ENCODE assay signal across 29 mouse cellular contexts in genomic region chr19:29666164-29666563, GRCm38 (mm10). TPM values are rescaled to one million over a fixed set of nuclear protein-coding genes. Genes with fewer than 3 reads are reported as not detected.
DNase-seq lines count a peak whose midpoint lies in the region; ATAC-seq and TF ChIP-seq lines count a peak whose summit lies in the region.
"Had no signal": no experiment of that assay in that cellular context is flagged by ENCODE, and none has a peak within 500 bp of the region (broad histone marks: within the 10 kb centered on the region; RNA-seq: fewer than 3 reads in every experiment).

No protein-coding gene starts in this region.

- 85% methylated on average over 4 of the region's 4 CpGs for WGBS in kidney, embryonic 16.5 days

- no peak for DNase-seq in kidney, adult 11 months
- peak; percentile 54 for DNase-seq in MEL (ENCODE audit: low read depth, low spot score)
- peak; percentile 55 for DNase-seq in MN1 (ENCODE audit: low spot score)
- DNase-seq in cerebellum, adult 9-10 months = no peak
- no peak for DNase-seq in thymus, postnatal 10 days (ENCODE audit: low spot score in 2 of 2)
- DNase-seq in adrenal gland, adult 2 months = no peak
- DNase-seq: adrenal gland, postnatal 10 days; adrenal gland, postnatal 36 days; cerebellum, adult 18-20 months; cerebellum, adult 9-11 months; cerebellum, postnatal 25 days; gastrocnemius, postnatal 25 days; heart, adult 18-20 months; heart, postnatal 10 days; heart, postnatal 36 days had no signal

- H3K4me3 ChIP-seq in kidney, embryonic 16.5 days (ENCODE audit: low read length) = no peak overlapping the region
- H3K4me3 ChIP-seq in MEL (ENCODE audit: control insufficient read depth in 1 of 2, insufficient read depth in 1 of 2, low read depth in 2 of 2, low read length in 2 of 2) (no peak overlapping the region), myocyte (no peak overlapping the region)
- H3K4me3 ChIP-seq: embryonic facial prominence, embryonic 10.5 days; embryonic facial prominence, embryonic 13.5 days; erythroblast, embryonic 14.5 days; forebrain, embryonic 12.5 days; forebrain, embryonic 15.5 days; heart, embryonic 12.5 days; heart, embryonic 15.5 days had no signal

- H3K4me2 ChIP-seq in kidney, embryonic 16.5 days (replicated peaks; ENCODE audit: low read depth, low read length) = no peak overlapping the region
- H3K4me2 ChIP-seq in myocyte (ENCODE audit: low read depth) = peak overlapping the region; percentile 27
- H3K4me2 ChIP-seq: embryonic facial prominence, embryonic 13.5 days; forebrain, embryonic 12.5 days; forebrain, embryonic 15.5 days; heart, embryonic 12.5 days; heart, embryonic 15.5 days; hindbrain, embryonic 14.5 days had no signal

- H3K27ac ChIP-seq in kidney, embryonic 16.5 days (ENCODE audit: low read length) = peak overlapping the region; percentile 32; the same call in 1 of the 2 replicates
- H3K27ac ChIP-seq in MEL (ENCODE audit: control insufficient read depth, low read depth, low read length) = no peak overlapping the region
- H3K27ac ChIP-seq: embryonic facial prominence, embryonic 10.5 days; embryonic facial prominence, embryonic 13.5 days; forebrain, embryonic 12.5 days; forebrain, embryonic 15.5 days; heart, embryonic 15.5 days; hindbrain, embryonic 14.5 days had no signal

- TF ChIP-seq RAD21 in MEL (IDR thresholded peaks at IDR 0.05; ENCODE audit: low read depth, low read length) = no peak

- no peak overlapping the region for H3ac ChIP-seq in myocyte (ENCODE audit: control insufficient read depth, insufficient read length)

- peak; percentile 57 to 79; a peak in 3 of 4 replicates for TF ChIP-seq EP300 in MEL (IDR thresholded peaks at IDR 0.05; ENCODE audit: low read depth in 1 of 2, low read length in 2 of 2)

- no peak for ATAC-seq in kidney, embryonic 16.5 days (ENCODE audit: low FRiP score, low TSS enrichment)
- ATAC-seq: forebrain, embryonic 15.5 days had no signal

- H3K79me2 ChIP-seq in MEL (ENCODE audit: control insufficient read depth, insufficient read depth, low read length, poor library complexity) (no peaks in the 10 kb centered on the region), myocyte (ENCODE audit: control insufficient read depth, insufficient read depth) (no peaks in the 10 kb centered on the region)

- no peaks in the 10 kb centered on the region for H3K27me3 ChIP-seq in kidney, embryonic 16.5 days (ENCODE audit: insufficient read depth, low read length)
- H3K27me3 ChIP-seq in MEL (ENCODE audit: control insufficient read depth in 1 of 2, insufficient read depth in 2 of 2, low read length in 2 of 2) = no peaks in the 10 kb centered on the region
- H3K27me3 ChIP-seq in myocyte (ENCODE audit: control insufficient read depth, insufficient read depth, insufficient read length) = no peaks in the 10 kb centered on the region
- H3K27me3 ChIP-seq: embryonic facial prominence, embryonic 13.5 days; forebrain, embryonic 12.5 days; forebrain, embryonic 15.5 days had no signal

- TF ChIP-seq CTCF in MEL (IDR thresholded peaks at IDR 0.05 in 2 of 3, conservative IDR thresholded peaks at IDR 0.05 in 1 of 3; ENCODE audit: control insufficient read depth in 1 of 3, insufficient read depth in 1 of 3, low read depth in 2 of 3, low read length in 3 of 3, poor library complexity in 1 of 3, severe bottlenecking in 1 of 3) = no peak

- TF ChIP-seq POLR2A in MEL (IDR thresholded peaks at IDR 0.05; ENCODE audit: control insufficient read depth in 1 of 2, insufficient read depth in 1 of 2, low read depth in 1 of 2, low read length in 2 of 2, poor library complexity in 1 of 2) = no peak
- TF ChIP-seq POLR2A in myocyte (IDR thresholded peaks at IDR 0.05; ENCODE audit: insufficient read length, low read depth) = no peak

- no peak overlapping the region for H3K9ac ChIP-seq in kidney, embryonic 16.5 days (replicated peaks; ENCODE audit: low read length)
- no peak overlapping the region for H3K9ac ChIP-seq in MEL (ENCODE audit: control insufficient read depth, low read depth, low read length, poor library complexity, severe bottlenecking)
- H3K9ac ChIP-seq: embryonic facial prominence, embryonic 13.5 days; forebrain, embryonic 12.5 days; forebrain, embryonic 15.5 days; heart, embryonic 12.5 days; heart, embryonic 15.5 days; hindbrain, embryonic 14.5 days had no signal

- peaks cover 9% of the 10 kb centered on the region; the same call in 1 of the 2 replicates for H3K4me1 ChIP-seq in kidney, embryonic 16.5 days (ENCODE audit: insufficient read depth, low read length)
- H3K4me1 ChIP-seq in MEL (ENCODE audit: control insufficient read depth in 1 of 2, insufficient read depth in 2 of 2, low read length in 2 of 2) = peaks cover 2 to 25% of the 10 kb centered on the region in 2 experiments
- H3K4me1 ChIP-seq: forebrain, embryonic 12.5 days; forebrain, embryonic 15.5 days had no signal

- H3K36me3 ChIP-seq in kidney, embryonic 16.5 days (ENCODE audit: insufficient read depth, low read length) = no peaks in the 10 kb centered on the region
- peaks cover 0 to 20% of the 10 kb centered on the region in 2 experiments; a peak in 2 of 4 replicates for H3K36me3 ChIP-seq in MEL (ENCODE audit: control insufficient read depth in 1 of 2, insufficient read depth in 2 of 2, low read length in 2 of 2)
- no peaks in the 10 kb centered on the region for H3K36me3 ChIP-seq in myocyte (ENCODE audit: control insufficient read depth, insufficient read depth)
- H3K36me3 ChIP-seq: embryonic facial prominence, embryonic 10.5 days; embryonic facial prominence, embryonic 13.5 days; forebrain, embryonic 12.5 days; forebrain, embryonic 15.5 days; heart, embryonic 12.5 days; heart, embryonic 15.5 days had no signal

- H3K9me3 ChIP-seq in kidney, embryonic 16.5 days (ENCODE audit: low read length) = no peaks in the 10 kb centered on the region
- no peaks in the 10 kb centered on the region for H3K9me3 ChIP-seq in MEL (replicated peaks; ENCODE audit: insufficient read depth, low read length)
- H3K9me3 ChIP-seq: embryonic facial prominence, embryonic 10.5 days; embryonic facial prominence, embryonic 13.5 days; forebrain, embryonic 12.5 days; forebrain, embryonic 15.5 days; heart, embryonic 12.5 days; heart, embryonic 15.5 days had no signal

TF ChIP-seq in MEL, 35 proteins besides CTCF, POLR2A, EP300 and RAD21 (continues in another document):
- TF ChIP-seq MAZ (IDR thresholded peaks at IDR 0.05; ENCODE audit: low read depth, low read length) (no peak), TCF12 (IDR thresholded peaks at IDR 0.05; ENCODE audit: low read depth, low read length) (peak; percentile 93), ZMIZ1 (IDR thresholded peaks at IDR 0.05; ENCODE audit: low read depth, low read length) (no peak), TAL1 (IDR thresholded peaks at IDR 0.05; ENCODE audit: low read length) (no peak), USF1 (IDR thresholded peaks at IDR 0.05; ENCODE audit: low read depth, low read length) (no peak), MYC (IDR thresholded peaks at IDR 0.05; ENCODE audit: low read depth, low read length) (no peak), MEF2A (IDR thresholded peaks at IDR 0.05; ENCODE audit: extremely low read depth, insufficient replicate concordance, low read depth, low read length, poor library complexity, severe bottlenecking) (no peak), GATA1 (IDR thresholded peaks at IDR 0.05; ENCODE audit: low read depth, low read length) (peak; percentile 92), MYB (IDR thresholded peaks at IDR 0.05; ENCODE audit: low read depth, low read length) (0 out of 2 replicates have a peak, but pooled peaks have one; percentile 11), CHD2 (IDR thresholded peaks at IDR 0.05; ENCODE audit: low read length) (no peak), SMC3 (IDR thresholded peaks at IDR 0.05; ENCODE audit: low read depth, low read length) (no peak), MAFK (IDR thresholded peaks at IDR 0.05; ENCODE audit: borderline replicate concordance, low read depth, low read length) (0 out of 2 replicates have a peak, but pooled peaks have one; percentile 20)

TF ChIP-seq in myocyte, 11 proteins besides CTCF, POLR2A, EP300 and RAD21:
- TF ChIP-seq TCF3 (IDR thresholded peaks at IDR 0.05; ENCODE audit: insufficient read length, low read depth) = no peak
- no peak for TF ChIP-seq POLR2AphosphoS2 (IDR thresholded peaks at IDR 0.05; ENCODE audit: insufficient read length, low read depth)

RNA-seq across cellular contexts. Expression of gene Ermp1, which starts 17.9 kb away (rescaled TPM):
- 24.8 and 25.1 TPM in 2 replicates for polyA plus RNA-seq in kidney, embryonic 16.5 days (2015; fragmentation: Nextera tagmentation; extraction: Ambion mirVana)
- total RNA-seq in MEL (2012; rRNA removed) = 62.3 and 68.4 TPM in 2 replicates
- 100 to 1,000 TPM in 1 of 2 experiments, 10 to 100 TPM in 1; 82.0 to 167 TPM for polyA plus RNA-seq in MEL (2012; ENCODE audit: insufficient read depth in 1 of 2, insufficient read length in 2 of 2, low read depth in 1 of 2, low replicate concordance in 2 of 2, missing spikeins in 1 of 2)
- polyA plus RNA-seq in myocyte (2012; fragmentation: generic; extraction: Trizol) = 7.4 TPM
- total RNA-seq in adrenal gland, adult 2 months (2021) = 10 to 100 TPM; 54.3 to 61.7 TPM
- 18.5 and 25.2 TPM in 2 replicates for polyA plus RNA-seq in adrenal gland, adult 2 months (2012; rRNA removed)

RNA-seq across cellular contexts. Expression of gene Mlana, which starts 31.5 kb away (rescaled TPM):
- not detected in 2 replicates for polyA plus RNA-seq in kidney, embryonic 16.5 days (2015; fragmentation: Nextera tagmentation; extraction: Ambion mirVana)
- total RNA-seq in MEL (2012; rRNA removed) = 0.27 and 0.69 TPM in 2 replicates
- polyA plus RNA-seq in MEL (2012; ENCODE audit: insufficient read depth in 1 of 2, insufficient read length in 2 of 2, low read depth in 1 of 2, low replicate concordance in 2 of 2, missing spikeins in 1 of 2) = under 1 TPM in 1 of 2 experiments, not detected in 1; 0.78 TPM
- not detected for polyA plus RNA-seq in myocyte (2012; fragmentation: generic; extraction: Trizol)
- total RNA-seq in adrenal gland, adult 2 months (2021) = not detected
- not detected in 2 replicates for polyA plus RNA-seq in adrenal gland, adult 2 months (2012; rRNA removed)
- total RNA-seq: adrenal gland, postnatal 10 days; adrenal gland, postnatal 36 days; common myeloid progenitor, adult 5-6 weeks; gastrocnemius, adult 8-10 months; gastrocnemius, postnatal 25 days had no signal
- polyA plus RNA-seq: C2C12; erythroblast, embryonic 14.5 days; forebrain, embryonic 12.5 days; forebrain, embryonic 15.5 days; gonadal fat pad, adult 2 months; hindbrain, embryonic 14.5 days had no signal

Comparison
In these comparisons a context has a peak if more than half of its experiments do, and no peak if none do; other contexts are left out.
1. DNase-seq: peak in MEL (single experiment) and MN1 (single experiment); none in kidney, adult 11 months (single experiment), cerebellum, adult 9-10 months (single experiment), thymus, postnatal 10 days (0 of 2) and adrenal gland, adult 2 months (single experiment).